Mouse (Mus musculus) hindbrain, embryonic 13.5 days (tissue): ENCODE data around the gene Dnajc22. TPM values are rescaled to one million over a fixed set of nuclear protein-coding genes. Genes with fewer than 3 reads are reported as not detected.

Source experiments
- ATAC-seq: fragments of 200-750 bp; cut with Nextera tagmentation; 2 replicates; pipeline ENCODE4 v1.8.0; 2017; ENCODE audit warnings: moderate TSS enrichment; ENCODE audit not compliant: low FRiP score
- H3K27ac ChIP-seq: fragments of 300-500 bp; sonication (generic); 2 replicates; pipeline ENCODE4 v1.5.1; 2015; ENCODE audit warnings: inconsistent platforms, mild to moderate bottlenecking, moderate library complexity
- H3K27me3 ChIP-seq: fragments of 300-500 bp; sonication (generic); 2 replicates; pipeline ENCODE4 v1.6.1; 2015; ENCODE audit warnings: mild to moderate bottlenecking, inconsistent platforms
- H3K36me3 ChIP-seq: fragments of 300-500 bp; sonication (generic); 2 replicates; pipeline ENCODE4 v1.6.1; 2015; ENCODE audit warnings: mild to moderate bottlenecking, inconsistent platforms
- H3K4me1 ChIP-seq: fragments of 300-500 bp; sonication (generic); replicated peaks from 2 replicates; pipeline ENCODE4 v1.6.1; 2015; ENCODE audit warnings: inconsistent platforms
- H3K4me2 ChIP-seq: fragments of 300-500 bp; sonication (generic); 2 replicates; pipeline ENCODE4 v1.6.1; 2015; ENCODE audit warnings: inconsistent platforms, mild to moderate bottlenecking, moderate library complexity
- H3K4me3 ChIP-seq: fragments of 300-500 bp; sonication (generic); 2 replicates; pipeline ENCODE4 v1.5.1; 2015; ENCODE audit warnings: mild to moderate bottlenecking, inconsistent platforms
- H3K9ac ChIP-seq: fragments of 300-500 bp; sonication (generic); 2 replicates; pipeline ENCODE4 v1.6.1; 2015; ENCODE audit warnings: mild to moderate bottlenecking, inconsistent platforms
- H3K9me3 ChIP-seq: fragments of 300-500 bp; sonication (generic); 2 replicates; pipeline ENCODE4 v1.6.1; 2016; ENCODE audit warnings: inconsistent platforms
- WGBS: fragments of 180-500 bp; shearing (Covaris S2); methylation state at CpG from one replicate; pipeline ENCODE4 v1.1.7; 2015; 5-methylcytosine and 5-hydroxymethylcytosine counted together
- polyA plus RNA-seq: library from polyadenylated mRNA; unstranded; fragments of >200 nt; fragmentation: Nextera tagmentation; extraction: Ambion mirVana; gene quantifications from 2 replicates; pipeline ENCODE4 v1.2.1, GENCODE M21; 2015

The Dnajc22 gene
- polyA plus RNA-seq, 1 experiment from 2014 or later: 1.3 TPM

DNA sequence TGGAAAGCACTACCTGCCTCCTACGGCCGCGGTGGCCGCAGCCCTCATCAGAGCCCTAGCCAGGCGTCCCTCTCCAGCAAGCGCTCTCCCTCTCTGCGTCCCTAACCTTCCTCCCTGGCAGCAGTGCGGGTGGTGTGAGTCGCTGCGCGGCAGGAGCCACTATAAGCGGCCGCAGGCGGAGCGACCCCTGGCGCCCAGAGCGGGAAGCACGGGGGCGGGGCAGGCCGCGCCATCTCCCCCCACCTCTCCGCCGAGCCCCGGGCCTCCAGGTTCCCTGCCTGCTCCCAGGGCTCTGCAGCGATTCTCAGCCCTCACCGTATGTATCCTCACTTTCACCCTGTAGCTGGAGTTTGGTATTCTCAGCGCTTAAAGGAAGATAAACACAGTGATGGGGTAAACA lies 4.7 kb upstream of the Dnajc22 start:
- ATAC-seq: peak; percentile 57; the same call in 1 of the 2 replicates
- Histone ChIP-seq H3K27ac (0 out of 2 replicates have a peak overlapping the region, but pooled peaks have one; percentile 18), H3K9me3 (no peaks in the 10 kb centered on the region), H3K4me1 (peaks cover 50% of the 10 kb centered on the region), H3K36me3 (no peaks in the 10 kb centered on the region), H3K9ac (peak overlapping the region; percentile 60; the same call in 1 of the 2 replicates), H3K27me3 (peaks cover 94% of the 10 kb centered on the region), H3K4me2 (peak overlapping the region; percentile 48), H3K4me3 (peak overlapping the region; percentile 32)
- under 1% methylated on average over 25 of the region's 27 CpGs for WGBS

DNA sequence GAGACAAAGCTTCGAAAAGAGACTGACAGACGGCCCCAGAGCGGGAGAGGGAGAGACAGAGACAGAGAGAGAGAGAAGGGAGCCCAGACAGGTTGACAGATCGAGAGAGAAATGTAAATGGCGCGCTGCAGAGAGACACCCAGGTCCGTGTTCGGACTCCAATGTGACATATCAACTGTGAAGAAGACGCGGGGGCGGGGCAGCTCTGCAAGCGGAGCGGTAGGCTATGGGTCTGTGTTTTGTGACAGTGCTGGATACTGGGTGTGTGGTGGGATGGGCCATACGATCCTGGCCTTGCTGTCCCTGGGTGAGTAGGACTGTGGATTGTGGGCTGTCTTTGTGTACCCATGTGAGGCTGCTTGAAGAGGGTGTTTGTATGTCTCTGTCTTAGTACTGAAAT lies 3.9 kb upstream of the Dnajc22 start:
- Histone ChIP-seq H3K27ac (peak overlapping the region; percentile 14; the same call in 1 of the 2 replicates), H3K9ac (peak overlapping the region; percentile 60; the same call in 1 of the 2 replicates), H3K4me1 (peaks cover 58% of the 10 kb centered on the region)

DNA sequence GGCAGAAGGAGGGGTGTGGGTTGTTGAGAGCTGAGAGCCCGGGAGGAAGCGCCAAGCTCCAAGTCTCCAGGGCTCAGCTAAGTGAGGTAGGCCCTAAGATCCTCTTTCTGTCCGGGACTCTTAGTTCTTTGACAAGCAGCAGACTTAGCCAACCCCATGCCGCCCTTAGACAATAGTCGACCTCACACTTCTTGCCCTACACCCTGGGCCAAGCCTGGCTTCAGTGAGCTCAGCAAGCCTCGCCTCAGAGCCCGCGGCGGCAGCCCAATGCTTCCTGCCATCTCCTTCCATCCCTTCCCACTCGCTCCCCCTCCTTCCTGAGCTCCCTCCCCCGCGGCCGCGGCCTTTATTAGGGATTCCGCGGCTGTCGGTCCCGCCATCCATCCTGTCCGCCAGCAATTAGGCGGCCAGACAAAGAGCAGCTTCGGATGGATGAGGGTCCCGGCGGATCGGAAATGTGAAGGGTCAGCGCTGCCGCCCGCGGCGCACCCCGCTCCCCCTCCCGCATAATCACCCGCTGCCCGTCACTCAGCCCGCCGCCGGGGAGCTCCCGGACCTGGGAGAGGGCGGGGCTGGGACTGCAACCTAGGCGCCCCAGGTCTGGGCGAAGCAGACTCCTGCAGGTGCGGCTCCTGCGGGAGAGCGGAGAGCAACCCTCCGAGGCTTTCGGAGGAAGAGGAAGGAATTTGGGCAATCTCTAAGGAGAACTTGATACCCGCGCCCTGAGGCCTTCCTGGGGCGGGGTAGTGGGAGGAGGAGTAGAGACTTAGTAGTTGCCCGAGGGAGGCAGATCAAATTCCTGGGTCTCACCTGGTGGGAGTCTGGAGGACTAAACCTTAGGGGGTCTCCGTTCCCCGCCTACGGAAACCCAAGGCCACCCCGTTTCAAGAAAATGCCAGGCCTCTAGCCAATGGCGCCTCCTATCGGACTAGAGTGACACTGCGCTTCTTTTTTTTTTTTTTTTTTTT lies 605 bp downstream of the Dnajc22 start:
- Histone ChIP-seq H3K9me3 (no peaks in the 10 kb centered on the region), H3K27me3 (peaks cover 89% of the 10 kb centered on the region), H3K27ac (peak overlapping the region; percentile 77), H3K36me3 (no peaks in the 10 kb centered on the region), H3K9ac (peak overlapping the region; percentile 73), H3K4me1 (peaks cover 87% of the 10 kb centered on the region), H3K4me2 (peak overlapping the region; percentile 80), H3K4me3 (peak overlapping the region; percentile 45)
- peak; percentile 36 for ATAC-seq
- under 1% methylated on average over 54 of the region's 56 CpGs for WGBS

More for the DNA sequence above, 3.9 kb upstream of the Dnajc22 start:
- ATAC-seq: no peak
- no peaks in the 10 kb centered on the region for H3K36me3 ChIP-seq
- peaks cover 92% of the 10 kb centered on the region for H3K27me3 ChIP-seq
- H3K4me3 ChIP-seq: no peak overlapping the region
- 4% methylated on average over 14 of the region's 14 CpGs for WGBS
- no peaks in the 10 kb centered on the region for H3K9me3 ChIP-seq
- H3K4me2 ChIP-seq: peak overlapping the region; percentile 48; the same call in 1 of the 2 replicates

DNA sequence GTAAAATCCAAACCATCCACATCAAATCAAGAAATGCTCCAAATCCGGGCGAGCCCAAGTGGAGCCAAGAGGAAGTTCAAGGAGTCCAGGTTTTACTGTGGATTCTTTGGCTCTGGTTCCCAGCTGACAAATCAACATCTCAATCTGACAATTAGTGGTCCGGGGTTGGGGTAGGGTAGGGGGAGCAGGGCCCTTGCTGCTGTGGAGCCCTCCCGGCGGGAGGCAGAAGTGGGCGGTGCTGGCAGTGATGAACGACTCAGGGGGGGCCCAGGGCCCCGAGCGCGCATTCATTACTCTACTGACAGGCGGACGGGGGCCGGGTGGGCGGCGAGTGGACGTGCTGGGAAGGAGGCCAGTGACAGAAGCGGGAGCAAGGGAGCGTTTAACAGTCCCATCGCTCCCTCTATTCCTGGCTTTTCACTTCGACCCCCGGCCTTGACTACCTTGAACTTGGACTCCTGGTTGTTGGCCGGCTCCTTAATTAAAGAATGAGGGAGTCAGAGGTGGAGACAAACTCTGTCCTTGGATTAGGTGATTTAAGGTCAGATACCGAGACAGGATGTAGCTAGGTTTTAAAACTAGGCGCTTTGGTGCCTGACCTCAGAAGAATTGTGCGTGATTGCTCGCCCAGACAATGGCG lies 1.8 kb downstream of the Dnajc22 start:
- Histone ChIP-seq H3K4me2 (peak overlapping the region; percentile 32), H3K36me3 (no peaks in the 10 kb centered on the region), H3K27ac (0 out of 2 replicates have a peak overlapping the region, but pooled peaks have one; percentile 8), H3K4me3 (no peak overlapping the region), H3K9me3 (no peaks in the 10 kb centered on the region), H3K27me3 (peaks cover 89% of the 10 kb centered on the region), H3K4me1 (peaks cover 84% of the 10 kb centered on the region), H3K9ac (0 out of 2 replicates have a peak overlapping the region, but pooled peaks have one; percentile 24)
- 0 out of 2 replicates have a peak, but pooled peaks have one; percentile 7 for ATAC-seq
- WGBS: under 1% methylated on average over 27 of the region's 27 CpGs

DNA sequence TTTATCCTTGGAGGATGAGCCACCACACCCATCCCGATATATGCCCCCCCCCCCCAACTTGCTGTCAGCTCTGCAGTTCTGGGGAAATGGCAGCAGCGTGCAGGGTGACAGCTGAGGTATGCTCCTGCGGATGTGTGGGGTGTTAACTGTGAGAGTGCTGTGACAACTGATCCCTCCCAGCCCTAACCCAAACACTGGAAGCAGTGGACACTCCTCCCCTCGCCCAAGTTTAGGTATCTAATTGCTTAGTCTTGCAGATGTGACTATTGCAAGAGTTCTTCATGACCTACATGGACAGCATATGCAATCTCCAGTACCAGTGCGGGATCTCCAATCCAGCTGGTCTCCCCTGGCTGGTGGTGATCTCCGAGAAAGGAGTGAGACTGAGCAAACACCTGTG lies 2.4 kb downstream of the Dnajc22 start:
- Histone ChIP-seq H3K4me1 (peaks cover 79% of the 10 kb centered on the region), H3K27ac (peak overlapping the region; percentile 8; the same call in 1 of the 2 replicates), H3K4me2 (peak overlapping the region; percentile 32; the same call in 1 of the 2 replicates), H3K9ac (0 out of 2 replicates have a peak overlapping the region, but pooled peaks have one; percentile 24), H3K27me3 (peaks cover 89% of the 10 kb centered on the region), H3K4me3 (no peak overlapping the region), H3K9me3 (no peaks in the 10 kb centered on the region), H3K36me3 (no peaks in the 10 kb centered on the region)
- 9% methylated on average over 6 of the region's 6 CpGs for WGBS
- ATAC-seq: no peak

DNA sequence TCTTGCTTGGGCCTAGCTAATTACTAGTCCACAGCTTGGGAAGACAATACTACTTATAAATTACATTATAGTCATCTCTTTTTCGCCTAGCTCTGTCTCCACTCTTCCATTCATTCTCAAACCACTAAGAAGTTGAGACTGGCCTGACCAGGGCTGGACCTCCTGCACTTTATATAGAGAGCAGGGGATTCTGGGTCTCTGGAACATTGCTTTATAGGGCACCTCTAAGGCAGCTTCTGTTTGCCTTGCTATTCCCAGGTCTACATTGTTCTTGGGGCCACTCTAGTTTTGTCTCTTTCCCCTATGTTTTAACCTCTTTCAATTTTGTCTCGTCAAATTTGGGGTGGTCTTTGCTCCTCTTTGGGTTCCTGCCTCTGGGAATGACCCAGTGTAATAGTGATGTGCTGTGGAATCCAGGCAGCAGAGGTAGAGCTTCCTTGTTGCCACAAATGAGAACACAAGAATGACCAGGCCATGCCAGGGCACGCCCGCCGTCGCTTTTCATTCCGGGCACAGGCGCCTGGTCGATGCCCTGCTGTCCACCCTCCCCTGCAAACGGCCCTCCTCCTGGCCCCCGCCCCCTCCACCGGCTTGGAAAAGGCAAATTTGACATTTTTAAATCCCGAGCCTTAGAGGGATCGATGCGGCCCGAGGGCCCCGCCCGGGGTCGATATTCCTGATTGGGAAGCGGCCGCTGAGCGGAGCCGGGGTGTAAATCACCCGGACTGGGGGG lies 3.3 kb downstream of the Dnajc22 start:
- Histone ChIP-seq H3K4me1 (peaks cover 71% of the 10 kb centered on the region), H3K9ac (peak overlapping the region; percentile 60), H3K27ac (no peak overlapping the region; the same call in 1 of the 2 replicates), H3K4me2 (peak overlapping the region; percentile 72), H3K27me3 (peaks cover 89% of the 10 kb centered on the region), H3K9me3 (no peaks in the 10 kb centered on the region), H3K36me3 (no peaks in the 10 kb centered on the region), H3K4me3 (peak overlapping the region; percentile 38)
- 3% methylated on average over 24 of the region's 24 CpGs for WGBS
- no peak for ATAC-seq

DNA sequence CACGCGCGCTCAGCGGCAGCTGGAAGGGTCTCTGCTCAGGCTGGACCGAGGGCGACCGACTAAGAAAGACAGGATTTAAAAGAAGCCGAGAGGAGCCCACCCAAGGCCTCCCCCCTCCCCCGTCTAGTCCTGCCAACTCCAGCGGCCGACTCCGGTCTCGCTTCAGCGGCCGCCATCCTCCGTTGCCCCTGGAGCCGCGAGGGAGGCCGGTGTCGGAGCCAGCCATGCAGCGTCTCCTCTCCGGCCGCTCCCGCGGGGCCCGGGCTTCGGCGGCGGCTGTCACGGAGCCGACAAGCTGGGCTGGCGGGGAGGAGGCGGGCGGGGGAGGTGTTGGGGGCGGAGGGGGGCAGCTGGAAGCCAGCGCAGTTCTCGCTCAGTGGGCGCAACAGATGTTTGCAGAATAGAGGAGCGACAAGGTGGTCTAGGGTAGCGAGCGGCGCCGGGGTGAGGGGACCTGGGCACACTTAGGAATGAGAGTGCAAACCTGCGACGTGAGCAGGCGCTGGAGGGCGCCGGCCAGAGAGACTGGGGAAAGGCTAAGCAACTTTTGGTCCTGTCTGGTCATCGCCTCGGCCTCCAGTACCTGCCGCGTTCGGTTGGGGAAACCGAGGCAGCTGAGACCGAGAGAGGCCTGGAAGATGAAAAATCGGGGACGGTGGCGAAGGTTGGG lies 4.0 kb downstream of the Dnajc22 start:
- ATAC-seq: no peak
- peak overlapping the region; percentile 38 for H3K4me3 ChIP-seq
- H3K4me2 ChIP-seq: peak overlapping the region; percentile 72
- peaks cover 67% of the 10 kb centered on the region for H3K4me1 ChIP-seq
- no peaks in the 10 kb centered on the region for H3K9me3 ChIP-seq
- H3K36me3 ChIP-seq: no peaks in the 10 kb centered on the region
- no peak overlapping the region; the same call in 1 of the 2 replicates for H3K27ac ChIP-seq
- peak overlapping the region; percentile 60 for H3K9ac ChIP-seq
- under 1% methylated on average over 49 of the region's 58 CpGs for WGBS
- peaks cover 89% of the 10 kb centered on the region for H3K27me3 ChIP-seq

DNA sequence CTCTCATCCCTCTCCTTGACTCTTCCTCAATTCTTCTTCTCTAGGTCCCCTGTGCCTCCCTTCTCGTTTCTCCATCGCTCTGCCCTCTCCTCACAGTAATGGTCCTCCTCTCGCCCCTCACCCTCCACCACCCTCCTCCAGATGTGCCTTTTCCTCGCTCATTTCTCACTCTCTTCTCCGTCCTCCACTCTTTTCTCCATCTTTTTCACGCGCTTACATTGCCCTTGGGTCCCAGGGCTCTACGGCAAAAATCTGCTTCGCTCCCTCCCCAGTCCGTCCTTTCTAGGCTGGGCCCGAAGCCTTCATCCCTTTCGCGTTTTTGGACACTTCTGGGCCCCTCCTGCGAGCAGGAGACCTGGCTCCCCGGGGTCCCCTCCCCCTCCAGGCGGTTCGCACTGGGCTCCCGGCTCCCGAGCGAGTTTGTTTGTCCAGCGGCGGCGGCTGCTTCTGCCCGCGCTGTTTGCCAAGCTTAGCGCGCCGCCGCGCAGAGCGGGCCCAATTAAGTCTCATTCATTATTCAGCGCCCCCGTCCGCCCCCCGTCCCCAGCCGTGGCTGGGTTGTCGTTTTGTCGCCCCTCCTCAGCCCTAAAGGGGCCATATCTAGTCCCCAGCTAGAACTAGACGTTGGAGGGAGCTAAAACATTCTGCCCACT lies 5.0 kb downstream of the Dnajc22 start:
- no peak for ATAC-seq
- Histone ChIP-seq H3K4me3 (peak overlapping the region; percentile 38), H3K27ac (no peak overlapping the region), H3K9me3 (no peaks in the 10 kb centered on the region), H3K4me2 (peak overlapping the region; percentile 72), H3K4me1 (peaks cover 62% of the 10 kb centered on the region), H3K36me3 (no peaks in the 10 kb centered on the region), H3K9ac (peak overlapping the region; percentile 60; the same call in 1 of the 2 replicates), H3K27me3 (peaks cover 79% of the 10 kb centered on the region)
- under 1% methylated on average over 39 of the region's 39 CpGs for WGBS

DNA sequence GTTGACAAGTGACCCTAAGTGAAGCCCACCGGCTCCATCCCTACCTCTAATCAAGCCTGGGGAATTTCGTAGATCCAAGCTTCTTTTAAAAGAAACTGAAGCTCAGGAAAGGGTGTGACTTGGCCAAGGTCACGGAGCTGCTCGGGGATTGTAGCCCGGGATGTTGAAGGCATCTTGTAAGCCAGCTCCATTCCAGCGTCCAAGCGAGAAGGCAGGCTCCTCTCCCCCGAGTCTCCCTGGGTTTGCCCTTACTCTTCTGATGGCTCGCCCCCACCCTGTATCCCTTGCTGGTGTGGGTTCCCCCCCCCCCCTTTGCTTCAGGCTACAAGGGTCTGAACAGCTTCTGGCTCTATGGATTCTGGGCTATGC lies 5.5 kb downstream of the Dnajc22 start:
- Histone ChIP-seq H3K9ac (peak overlapping the region; percentile 60; the same call in 1 of the 2 replicates), H3K4me2 (peak overlapping the region; percentile 72), H3K27me3 (peaks cover 74% of the 10 kb centered on the region), H3K9me3 (no peaks in the 10 kb centered on the region), H3K4me3 (peak overlapping the region; percentile 38), H3K27ac (no peak overlapping the region), H3K4me1 (peaks cover 57% of the 10 kb centered on the region), H3K36me3 (no peaks in the 10 kb centered on the region)
- 0% methylated on average over 9 of the region's 9 CpGs for WGBS
- ATAC-seq: no peak

DNA sequence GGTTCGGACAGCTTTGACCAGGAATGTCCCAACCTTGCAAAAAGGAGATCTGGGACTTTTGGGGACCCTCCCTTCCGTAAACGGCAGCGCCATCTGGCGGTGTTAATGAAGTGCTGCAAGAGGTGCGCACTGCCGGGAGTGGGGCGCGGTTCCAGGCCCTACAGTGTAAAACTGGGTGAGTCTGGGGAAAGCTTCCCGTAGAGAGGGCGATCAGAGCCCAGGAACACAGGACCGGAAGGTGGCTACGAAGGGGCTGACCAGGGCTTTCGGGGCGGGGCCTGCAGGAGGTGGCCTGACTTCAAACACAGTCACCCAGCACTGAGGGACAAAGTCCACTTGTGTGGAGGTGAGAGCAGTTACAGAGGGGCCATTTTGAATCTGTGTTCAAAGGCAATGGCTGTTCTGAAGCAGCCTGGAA lies 6.2 kb downstream of the Dnajc22 start:
- 2% methylated on average over 15 of the region's 15 CpGs for WGBS
- Histone ChIP-seq H3K9me3 (no peaks in the 10 kb centered on the region), H3K4me3 (peak overlapping the region; percentile 38), H3K27ac (no peak overlapping the region), H3K27me3 (peaks cover 70% of the 10 kb centered on the region), H3K4me2 (peak overlapping the region; percentile 72), H3K36me3 (no peaks in the 10 kb centered on the region), H3K9ac (peak overlapping the region; percentile 49; the same call in 1 of the 2 replicates), H3K4me1 (peaks cover 51% of the 10 kb centered on the region)
- ATAC-seq: no peak

DNA sequence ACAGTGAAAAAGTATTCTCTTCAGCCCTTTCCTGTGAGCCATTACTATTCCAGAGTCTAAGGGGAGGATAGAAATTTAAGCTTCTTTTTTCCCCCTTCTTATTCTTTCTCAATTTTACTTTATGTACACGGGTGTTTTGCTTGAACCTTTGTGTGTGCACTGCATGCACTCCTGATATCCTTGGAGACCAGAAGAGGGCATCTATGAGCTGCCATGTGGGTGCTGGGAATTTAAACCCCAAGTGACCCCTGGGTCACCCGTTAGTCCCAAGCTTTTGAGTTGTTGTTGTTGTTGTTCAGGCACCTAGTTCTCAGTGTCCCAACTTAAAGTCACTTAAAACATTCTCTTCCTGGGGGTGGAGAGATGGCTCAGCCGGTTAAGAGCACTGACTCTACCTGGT lies 7.0 kb downstream of the Dnajc22 start:
- Histone ChIP-seq H3K4me1 (peaks cover 44% of the 10 kb centered on the region), H3K36me3 (no peaks in the 10 kb centered on the region), H3K9ac (no peak overlapping the region), H3K4me2 (no peak overlapping the region), H3K9me3 (no peaks in the 10 kb centered on the region), H3K27me3 (peaks cover 64% of the 10 kb centered on the region), H3K4me3 (no peak overlapping the region), H3K27ac (no peak overlapping the region)
- 40% methylated on average over 3 of the region's 3 CpGs for WGBS
- ATAC-seq: no peak
